Mouse (Mus musculus): Measurements from ENCODE around the gene Slf2.

Gene Slf2

GRCm38 (mm10) chr19:45030111-45030510 is 99.2 kb downstream of the Slf2 start:
- DNase-seq (ENCODE audit: low read depth, low spot score) = no peak

- DNase-seq (ENCODE audit: low read depth, low spot score) = no peak
These were observed 100.1 kb downstream of the Slf2 start for GRCm38 (mm10) chr19:45030746-45031693.

GRCm38 (mm10) chr19:45031780-45032179 is 100.8 kb downstream of the Slf2 start:
- DNase-seq (ENCODE audit: low read depth, low spot score) = no peak
